Mouse (Mus musculus) liver, embryonic 12.5 days (tissue): Measurements from ENCODE around the gene Olfr12. TPM values are rescaled to one million over a fixed set of nuclear protein-coding genes. Genes with fewer than 3 reads are reported as not detected.
A peak's percentile ranks its signal among the peaks of the same experiment; 100 is the strongest.

Source experiments
- ATAC-seq: fragments of 200-750 bp; cut with Nextera tagmentation; 2 replicates; pipeline ENCODE4 v1.8.0; 2017; ENCODE audit warnings: moderate number of reproducible peaks, mild to moderate bottlenecking, moderate library complexity
- H3K27ac ChIP-seq: fragments of 300-500 bp; sonication (generic); 2 replicates; pipeline ENCODE4 v1.5.1; 2016; ENCODE audit warnings: mild to moderate bottlenecking
- H3K27me3 ChIP-seq: fragments of 300-500 bp; sonication (generic); replicated peaks from 2 replicates; pipeline ENCODE4 v1.6.1; 2016; ENCODE audit warnings: mild to moderate bottlenecking, moderate library complexity
- H3K36me3 ChIP-seq: fragments of 300-500 bp; sonication (generic); 2 replicates; pipeline ENCODE4 v1.6.1; 2016; ENCODE audit warnings: mild to moderate bottlenecking, moderate library complexity
- H3K4me1 ChIP-seq: fragments of 300-500 bp; sonication (generic); 2 replicates; pipeline ENCODE4 v1.6.1; 2016
- H3K4me2 ChIP-seq: fragments of 300-500 bp; sonication (generic); 2 replicates; pipeline ENCODE4 v1.6.1; 2016; ENCODE audit warnings: mild to moderate bottlenecking, moderate library complexity
- H3K4me3 ChIP-seq: fragments of 300-500 bp; sonication (generic); 2 replicates; pipeline ENCODE4 v1.5.1; 2016; ENCODE audit warnings: mild to moderate bottlenecking, moderate library complexity
- H3K9ac ChIP-seq: fragments of 300-500 bp; sonication (generic); 2 replicates; pipeline ENCODE4 v1.6.1; 2016; ENCODE audit warnings: mild to moderate bottlenecking, moderate library complexity
- H3K9me3 ChIP-seq: fragments of 300-500 bp; sonication (generic); replicated peaks from 2 replicates; pipeline ENCODE4 v1.6.1; 2016; ENCODE audit warnings: mild to moderate bottlenecking, moderate library complexity
- WGBS: fragments of 180-500 bp; shearing (Covaris S2); methylation state at CpG from one replicate; pipeline ENCODE4 v1.1.7; 2016; ENCODE audit not compliant: insufficient replicate concordance; 5-methylcytosine and 5-hydroxymethylcytosine counted together
- polyA plus RNA-seq: library from polyadenylated mRNA; unstranded; fragments of >200 nt; fragmentation: Nextera tagmentation; extraction: Ambion mirVana; gene quantifications from 2 replicates; pipeline ENCODE4 v1.2.1, GENCODE M21; 2016

Olfr12 gene
- polyA plus RNA-seq, 1 experiment from 2014 or later, result not detected

DNA sequence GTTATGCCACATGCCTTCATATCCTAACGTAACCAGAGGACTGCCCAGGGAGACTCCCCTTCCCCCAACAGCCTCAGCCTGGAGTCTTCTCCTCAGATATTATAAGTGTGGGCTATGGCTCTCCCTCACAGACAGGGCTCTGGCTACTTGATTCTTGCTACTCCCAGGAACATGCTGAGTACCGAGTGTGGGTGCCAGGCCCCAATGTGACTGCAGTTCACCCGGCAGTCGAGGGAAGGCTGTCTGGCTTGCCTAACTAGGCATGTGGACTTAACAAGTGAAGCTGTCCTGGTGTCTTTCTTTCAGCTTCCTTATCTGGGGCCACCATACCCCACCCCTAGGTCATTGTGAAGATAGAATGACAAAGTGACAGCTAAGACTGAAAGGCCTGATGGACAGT lies 26.1 kb downstream of the Olfr12 start:
- WGBS, result 54% methylated on average over 4 of the region's 4 CpGs
- Histone ChIP-seq H3K4me2 (no peak overlapping the region), H3K27ac (no peak overlapping the region), H3K36me3 (peaks cover 13% of the 10 kb centered on the region), H3K27me3 (peaks cover 5% of the 10 kb centered on the region), H3K9me3 (no peaks in the 10 kb centered on the region), H3K4me1 (peaks cover 41% of the 10 kb centered on the region), H3K4me3 (no peak overlapping the region), H3K9ac (no peak overlapping the region)
- no peak for ATAC-seq

GRCm38 (mm10) chr1:92644916-92645315 lies 27.3 kb downstream of the Olfr12 start:
- peaks cover 1% of the 10 kb centered on the region for H3K36me3 ChIP-seq
- no peak overlapping the region for H3K9ac ChIP-seq
- H3K4me3 ChIP-seq, result no peak overlapping the region
- WGBS, result 68% methylated on average over 5 of the region's 5 CpGs
- peaks cover 40% of the 10 kb centered on the region for H3K4me1 ChIP-seq
- H3K4me2 ChIP-seq, result no peak overlapping the region
- no peaks in the 10 kb centered on the region for H3K9me3 ChIP-seq
- H3K27ac ChIP-seq, result no peak overlapping the region
- ATAC-seq, result no peak
- H3K27me3 ChIP-seq, result peaks cover 5% of the 10 kb centered on the region

DNA sequence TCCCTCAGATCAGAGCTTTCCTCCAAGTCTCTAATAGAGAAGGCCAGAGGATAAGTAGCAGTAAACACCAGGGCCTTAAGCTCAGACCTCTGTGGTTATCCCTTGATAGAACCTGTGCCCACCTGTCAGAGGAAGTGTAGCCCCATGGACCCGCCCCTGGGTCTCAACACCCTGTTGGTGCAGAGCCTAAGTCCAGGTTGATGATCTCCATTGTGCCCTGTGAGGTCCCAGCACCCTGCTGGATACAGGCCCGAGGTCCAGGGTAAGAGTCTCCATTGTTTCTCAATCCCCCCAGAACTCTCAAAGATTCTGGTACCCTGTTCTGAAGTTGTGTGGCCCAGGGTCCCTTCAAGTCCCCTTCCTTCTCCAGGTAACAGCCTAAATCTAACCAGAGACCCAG lies 28.5 kb downstream of the Olfr12 start:
- no peak for ATAC-seq
- H3K4me3 ChIP-seq, result no peak overlapping the region
- no peak overlapping the region for H3K4me2 ChIP-seq
- H3K9ac ChIP-seq, result no peak overlapping the region
- peaks cover 5% of the 10 kb centered on the region for H3K27me3 ChIP-seq
- 47% methylated on average over 2 of the region's 2 CpGs for WGBS
- peaks cover 28% of the 10 kb centered on the region for H3K4me1 ChIP-seq
- no peaks in the 10 kb centered on the region for H3K36me3 ChIP-seq
- H3K9me3 ChIP-seq, result no peaks in the 10 kb centered on the region
- no peak overlapping the region for H3K27ac ChIP-seq

- Histone ChIP-seq H3K9ac (no peak overlapping the region), H3K27me3 (peaks cover 5% of the 10 kb centered on the region), H3K4me1 (peaks cover 27% of the 10 kb centered on the region), H3K27ac (no peak overlapping the region), H3K9me3 (no peaks in the 10 kb centered on the region), H3K4me3 (no peak overlapping the region), H3K36me3 (no peaks in the 10 kb centered on the region), H3K4me2 (no peak overlapping the region)
- no peak for ATAC-seq
- 64% methylated on average over 7 of the region's 7 CpGs for WGBS
These were observed 29.0 kb downstream of the Olfr12 start for GRCm38 (mm10) chr1:92646601-92647000.

DNA sequence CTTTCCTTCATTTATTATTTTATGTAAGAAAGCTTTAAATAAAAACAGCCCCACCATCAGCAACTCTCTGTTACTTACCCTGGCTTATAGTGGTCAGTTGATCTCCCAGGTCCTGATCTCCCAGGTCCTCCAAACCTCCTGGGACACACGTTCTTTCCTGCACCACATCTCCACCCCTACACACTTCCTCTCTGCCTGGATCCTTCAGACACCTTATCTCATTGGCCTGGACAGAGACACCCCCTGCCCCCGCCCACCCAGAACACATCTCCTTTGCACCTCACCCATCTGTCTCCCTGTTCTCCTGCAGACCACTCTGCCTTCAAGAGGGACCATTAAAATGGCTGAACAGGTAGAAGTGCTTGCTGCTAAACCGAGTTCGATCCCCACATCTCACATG lies 29.4 kb downstream of the Olfr12 start:
- Histone ChIP-seq H3K36me3 (no peaks in the 10 kb centered on the region), H3K9me3 (no peaks in the 10 kb centered on the region), H3K4me1 (peaks cover 24% of the 10 kb centered on the region), H3K9ac (no peak overlapping the region), H3K27me3 (peaks cover 5% of the 10 kb centered on the region), H3K4me3 (no peak overlapping the region), H3K4me2 (no peak overlapping the region), H3K27ac (no peak overlapping the region)
- WGBS, result 43% methylated on average over 4 of the region's 4 CpGs
- no peak for ATAC-seq

DNA sequence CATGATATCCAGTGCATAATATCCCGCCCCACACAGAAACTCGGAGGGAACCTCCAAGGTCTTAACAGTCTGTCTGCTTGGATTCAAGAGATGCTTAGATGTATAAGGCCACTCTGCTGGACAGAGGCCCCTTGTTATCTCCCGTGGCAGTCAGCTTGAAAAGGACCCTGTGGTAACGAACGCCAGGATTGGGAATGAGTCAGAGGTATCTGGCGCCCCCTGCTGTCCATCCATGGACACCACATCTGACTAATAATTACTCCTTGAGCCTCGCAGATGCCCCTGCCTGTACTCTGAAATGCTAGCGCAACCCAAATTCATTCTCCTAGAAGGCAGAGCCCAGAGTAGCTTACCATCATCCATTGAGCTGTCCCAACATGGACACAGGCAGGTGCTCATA lies 30.2 kb downstream of the Olfr12 start:
- Histone ChIP-seq H3K9me3 (no peaks in the 10 kb centered on the region), H3K9ac (no peak overlapping the region), H3K4me3 (no peak overlapping the region), H3K27me3 (peaks cover 5% of the 10 kb centered on the region), H3K36me3 (no peaks in the 10 kb centered on the region), H3K27ac (no peak overlapping the region), H3K4me1 (peaks cover 18% of the 10 kb centered on the region), H3K4me2 (peak overlapping the region; percentile 49)
- ATAC-seq, result 0 out of 2 replicates have a peak, but pooled peaks have one; percentile 32
- 6% methylated on average over 8 of the region's 8 CpGs for WGBS

GRCm38 (mm10) chr1:92648197-92648596 lies 30.6 kb downstream of the Olfr12 start:
- 22% methylated on average over 10 of the region's 10 CpGs for WGBS
- H3K4me1 ChIP-seq, result peaks cover 18% of the 10 kb centered on the region
- H3K27ac ChIP-seq, result no peak overlapping the region
- H3K9me3 ChIP-seq, result no peaks in the 10 kb centered on the region
- peaks cover 5% of the 10 kb centered on the region for H3K27me3 ChIP-seq
- peak overlapping the region; percentile 49 for H3K4me2 ChIP-seq
- no peaks in the 10 kb centered on the region for H3K36me3 ChIP-seq
- peak; percentile 28; the same call in 1 of the 2 replicates for ATAC-seq
- H3K9ac ChIP-seq, result no peak overlapping the region
- no peak overlapping the region for H3K4me3 ChIP-seq

GRCm38 (mm10) chr1:92648673-92649072 lies 31.1 kb downstream of the Olfr12 start, which contains the start of gene Otos:
Otos (minus strand) TSS chr1:92648841.
- peaks cover 5% of the 10 kb centered on the region for H3K27me3 ChIP-seq
- H3K36me3 ChIP-seq, result no peaks in the 10 kb centered on the region
- H3K4me3 ChIP-seq, result no peak within 1 kb of the TSS
- no peaks in the 10 kb centered on the region for H3K9me3 ChIP-seq
- peak within 1 kb of the TSS; percentile 49 for H3K4me2 ChIP-seq
- no peak within 1 kb of the TSS for H3K27ac ChIP-seq
- WGBS, result 18% methylated on average over 8 of the region's 8 CpGs
- no peak; the same call in 1 of the 2 replicates for ATAC-seq
- peaks cover 14% of the 10 kb centered on the region for H3K4me1 ChIP-seq
- no peak within 1 kb of the TSS for H3K9ac ChIP-seq

- 0 out of 2 replicates have a peak, but pooled peaks cover 8% of the 10 kb centered on the region for H3K27me3 ChIP-seq
- H3K27ac ChIP-seq, result no peak overlapping the region
- no peaks in the 10 kb centered on the region for H3K9me3 ChIP-seq
- no peak for ATAC-seq
- H3K4me1 ChIP-seq, result peaks cover 11% of the 10 kb centered on the region
- no peaks in the 10 kb centered on the region for H3K36me3 ChIP-seq
- H3K4me3 ChIP-seq, result no peak overlapping the region
- no peak overlapping the region for H3K4me2 ChIP-seq
- no peak overlapping the region for H3K9ac ChIP-seq
- WGBS, result 52% methylated on average over 3 of the region's 3 CpGs
These were observed 33.9 kb downstream of the Olfr12 start for GRCm38 (mm10) chr1:92651467-92651866.

DNA sequence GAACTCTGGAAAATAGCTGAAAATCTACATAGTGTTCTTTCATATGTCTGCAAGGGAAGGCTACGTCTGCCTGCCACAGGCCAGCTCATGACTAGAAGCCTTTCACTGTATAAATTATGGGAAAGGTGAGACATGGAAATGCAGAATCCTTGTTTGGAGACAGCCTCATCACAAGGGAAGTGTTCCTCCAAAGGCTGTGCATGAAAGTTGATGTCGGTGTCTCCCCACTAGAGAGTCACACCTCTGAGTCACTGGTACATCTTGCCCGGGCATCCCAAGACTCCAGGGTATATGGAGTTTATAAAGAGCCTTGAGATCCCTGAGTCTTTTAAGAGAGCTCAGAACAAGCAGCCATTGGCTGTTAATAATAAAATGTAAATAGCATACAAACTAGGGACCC lies 35.6 kb downstream of the Olfr12 start:
- H3K4me3 ChIP-seq, result no peak overlapping the region
- peaks cover 13% of the 10 kb centered on the region; the same call in 1 of the 2 replicates for H3K27me3 ChIP-seq
- no peak overlapping the region for H3K9ac ChIP-seq
- WGBS, result 74% methylated on average over 3 of the region's 3 CpGs
- ATAC-seq, result no peak
- H3K27ac ChIP-seq, result no peak overlapping the region
- no peak overlapping the region for H3K4me2 ChIP-seq
- peaks cover 5% of the 10 kb centered on the region for H3K4me1 ChIP-seq
- H3K9me3 ChIP-seq, result no peaks in the 10 kb centered on the region
- no peaks in the 10 kb centered on the region for H3K36me3 ChIP-seq

DNA sequence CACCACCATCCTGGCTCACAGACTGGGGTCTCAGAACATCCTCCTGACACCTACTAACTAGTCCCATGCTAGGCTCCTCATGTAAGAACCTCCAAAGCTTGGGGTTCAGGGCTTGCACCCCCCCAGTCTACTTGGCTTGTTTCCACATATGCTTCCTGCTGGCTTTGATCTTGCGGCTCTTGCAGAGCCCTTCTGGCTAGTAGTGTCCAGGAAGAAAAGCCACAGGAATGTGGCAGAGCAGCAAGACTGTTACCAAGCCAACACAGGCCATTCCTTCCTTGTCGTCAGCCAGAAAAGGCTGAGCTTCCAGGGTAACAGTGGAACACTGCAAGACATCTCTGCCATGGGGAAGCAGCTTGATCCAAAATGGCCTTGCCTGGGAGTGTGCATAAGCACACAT lies 37.1 kb downstream of the Olfr12 start:
- no peak overlapping the region for H3K4me3 ChIP-seq
- WGBS, result 35% methylated on average over 2 of the region's 2 CpGs

DNA sequence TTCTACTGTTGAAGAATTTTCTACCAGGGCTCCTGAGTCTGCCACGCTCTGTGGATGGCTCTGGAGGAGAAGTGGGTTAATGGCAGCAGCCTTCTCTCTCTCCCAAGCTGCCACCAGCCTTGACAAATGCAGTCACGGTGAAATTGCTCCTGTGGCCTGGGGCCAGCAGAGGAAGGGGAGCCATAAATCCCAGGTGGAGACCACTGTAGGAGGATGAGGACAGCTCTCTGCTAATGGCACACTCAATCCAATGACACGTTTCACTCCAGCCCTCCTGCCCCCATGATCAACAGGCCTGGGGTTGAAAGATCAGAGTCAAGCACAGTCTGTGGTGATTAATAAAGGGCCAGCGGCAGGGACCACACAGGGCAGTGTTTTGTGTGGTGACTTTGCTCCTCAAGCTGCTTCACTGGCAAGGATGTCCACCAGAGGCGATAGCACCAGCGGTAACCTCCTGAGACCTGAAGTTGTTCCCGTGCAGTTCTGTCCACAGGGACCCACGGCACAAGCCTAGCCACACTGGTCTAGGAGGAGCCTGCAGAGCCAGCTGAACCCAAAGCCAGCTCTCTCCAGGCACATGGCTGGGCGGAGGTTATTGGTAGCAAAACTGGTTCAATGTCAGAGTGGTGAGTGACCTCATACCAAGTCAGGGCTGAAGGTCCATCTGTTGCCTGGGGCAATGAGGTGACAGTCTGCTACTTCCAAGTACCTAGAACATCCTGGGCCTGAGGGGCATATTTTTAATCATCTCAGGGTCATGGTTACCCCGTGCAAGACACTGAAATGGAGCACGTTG lies 39.6 kb downstream of the Olfr12 start:
- Histone ChIP-seq H3K27ac (no peak overlapping the region), H3K9me3 (no peaks in the 10 kb centered on the region), H3K4me1 (no peaks in the 10 kb centered on the region), H3K9ac (no peak overlapping the region), H3K27me3 (peaks cover 13% of the 10 kb centered on the region; the same call in 1 of the 2 replicates), H3K4me3 (no peak overlapping the region), H3K4me2 (no peak overlapping the region), H3K36me3 (no peaks in the 10 kb centered on the region)
- ATAC-seq, result no peak
- 69% methylated on average over 11 of the region's 11 CpGs for WGBS

More for the DNA sequence above, 37.1 kb downstream of the Olfr12 start:
- Histone ChIP-seq H3K27me3 (peaks cover 13% of the 10 kb centered on the region; the same call in 1 of the 2 replicates), H3K4me2 (no peak overlapping the region), H3K36me3 (no peaks in the 10 kb centered on the region), H3K27ac (no peak overlapping the region), H3K9ac (no peak overlapping the region), H3K4me1 (no peaks in the 10 kb centered on the region), H3K9me3 (no peaks in the 10 kb centered on the region)
- no peak for ATAC-seq
